Mouse (Mus musculus): ENCODE measurements around the gene Tas1r2. TPM values are rescaled to one million over a fixed set of nuclear protein-coding genes. Genes with fewer than 3 reads are reported as not detected.

Gene Tas1r2
- not detected in 2 replicates for total RNA-seq (2014; rRNA removed)
- polyA plus RNA-seq (2015; fragmentation: Nextera tagmentation; extraction: Ambion mirVana) = not detected in 2 replicates

DNA sequence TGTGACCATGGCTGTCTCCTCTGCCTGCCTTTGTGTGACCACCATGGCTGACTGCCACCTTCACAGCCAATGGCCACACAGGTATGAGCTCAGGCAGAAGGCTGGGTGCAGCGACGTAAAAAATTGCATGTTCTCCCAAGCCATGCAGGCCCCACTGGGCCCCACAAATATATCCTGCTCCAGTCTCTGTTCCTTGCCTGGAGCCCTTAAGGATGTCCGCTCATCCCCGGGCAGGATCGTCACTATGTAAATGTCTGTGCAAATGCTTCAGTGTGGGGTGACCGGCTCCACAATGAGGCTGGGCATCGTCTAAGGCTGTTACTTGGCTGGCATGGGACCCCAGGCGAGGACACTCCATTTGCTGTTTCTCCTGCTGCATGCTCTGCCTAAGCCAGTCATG, at the start of gene Tas1r2:
TSS of gene Tas1r2 (plus strand) at position 301 of the 400 bp plus-strand sequence.
- no peak within 1 kb of the TSS for H3K27ac ChIP-seq (ENCODE audit: low read depth, low read length)
- H3K4me3 ChIP-seq (ENCODE audit: low read depth, low read length) = no peak within 1 kb of the TSS
- H3K4me2 ChIP-seq (ENCODE audit: low read depth, low read length, poor library complexity, severe bottlenecking) = no peak within 1 kb of the TSS
- no peak for TF ChIP-seq CTCF (IDR thresholded peaks at IDR 0.05)
- H3K27me3 ChIP-seq (ENCODE audit: insufficient read depth, low read length) = no peaks in the 10 kb centered on the region
- WGBS = 84% methylated on average over 8 of the region's 8 CpGs
- no peak within 1 kb of the TSS for H3K9ac ChIP-seq (replicated peaks; ENCODE audit: low read length, poor library complexity, severe bottlenecking)
- ATAC-seq (ENCODE audit: low FRiP score) (no peak), DNase-seq (ENCODE audit: low spot score) (no peak)
- H3K9me3 ChIP-seq (ENCODE audit: low read length) = no peaks in the 10 kb centered on the region
- H3K36me3 ChIP-seq (ENCODE audit: insufficient read depth, low read length) = peaks cover 16% of the 10 kb centered on the region
- H3K4me1 ChIP-seq (ENCODE audit: insufficient read depth, low read length) = no peaks in the 10 kb centered on the region

- ATAC-seq (ENCODE audit: low FRiP score) = no peak
- H3K27ac ChIP-seq (ENCODE audit: low read depth, low read length) = no peak overlapping the region
- TF ChIP-seq CTCF (IDR thresholded peaks at IDR 0.05) = no peak
- peaks cover 29% of the 10 kb centered on the region for H3K36me3 ChIP-seq (ENCODE audit: insufficient read depth, low read length)
- 88% methylated on average over 11 of the region's 11 CpGs for WGBS
- no peaks in the 10 kb centered on the region for H3K9me3 ChIP-seq (ENCODE audit: low read length)
- no peak for DNase-seq (ENCODE audit: low spot score)
- no peak overlapping the region for H3K9ac ChIP-seq (replicated peaks; ENCODE audit: low read length, poor library complexity, severe bottlenecking)
- H3K4me1 ChIP-seq (ENCODE audit: insufficient read depth, low read length) = no peaks in the 10 kb centered on the region
- no peak overlapping the region for H3K4me2 ChIP-seq (ENCODE audit: low read depth, low read length, poor library complexity, severe bottlenecking)
- no peak overlapping the region for H3K4me3 ChIP-seq (ENCODE audit: low read depth, low read length)
- H3K27me3 ChIP-seq (ENCODE audit: insufficient read depth, low read length) = no peaks in the 10 kb centered on the region
Observed at GRCm38 (mm10) chr4:139605216-139605615, 48.1 kb upstream of the Tas1r2 start.

- Histone ChIP-seq H3K27ac (ENCODE audit: low read depth, low read length) (no peak overlapping the region), H3K4me2 (ENCODE audit: low read depth, low read length, poor library complexity, severe bottlenecking) (no peak overlapping the region), H3K27me3 (ENCODE audit: insufficient read depth, low read length) (no peaks in the 10 kb centered on the region), H3K4me1 (ENCODE audit: insufficient read depth, low read length) (no peaks in the 10 kb centered on the region), H3K36me3 (ENCODE audit: insufficient read depth, low read length) (peaks cover 30% of the 10 kb centered on the region), H3K9me3 (ENCODE audit: low read length) (no peaks in the 10 kb centered on the region), H3K9ac (replicated peaks; ENCODE audit: low read length, poor library complexity, severe bottlenecking) (no peak overlapping the region), H3K4me3 (ENCODE audit: low read depth, low read length) (no peak overlapping the region)
- no peak for DNase-seq (ENCODE audit: low spot score)
- ATAC-seq (ENCODE audit: low FRiP score) = no peak
- WGBS = 94% methylated on average over 5 of the region's 5 CpGs
- no peak for TF ChIP-seq CTCF (IDR thresholded peaks at IDR 0.05)
Observed at GRCm38 (mm10) chr4:139606732-139607131, 46.6 kb upstream of the Tas1r2 start.

GRCm38 (mm10) chr4:139608975-139609374, 44.4 kb upstream of the Tas1r2 start:
- no peak overlapping the region for H3K4me2 ChIP-seq (ENCODE audit: low read depth, low read length, poor library complexity, severe bottlenecking)
- ATAC-seq (ENCODE audit: low FRiP score) (no peak), DNase-seq (ENCODE audit: low spot score) (no peak)
- H3K27ac ChIP-seq (ENCODE audit: low read depth, low read length) = no peak overlapping the region
- peaks cover 38% of the 10 kb centered on the region for H3K36me3 ChIP-seq (ENCODE audit: insufficient read depth, low read length)
- H3K9me3 ChIP-seq (ENCODE audit: low read length) = no peaks in the 10 kb centered on the region
- H3K4me3 ChIP-seq (ENCODE audit: low read depth, low read length) = no peak overlapping the region
- no peak overlapping the region for H3K9ac ChIP-seq (replicated peaks; ENCODE audit: low read length, poor library complexity, severe bottlenecking)
- WGBS = 68% methylated on average over 4 of the region's 4 CpGs
- H3K27me3 ChIP-seq (ENCODE audit: insufficient read depth, low read length) = no peaks in the 10 kb centered on the region
- no peaks in the 10 kb centered on the region for H3K4me1 ChIP-seq (ENCODE audit: insufficient read depth, low read length)
- TF ChIP-seq CTCF (IDR thresholded peaks at IDR 0.05) = no peak

DNA sequence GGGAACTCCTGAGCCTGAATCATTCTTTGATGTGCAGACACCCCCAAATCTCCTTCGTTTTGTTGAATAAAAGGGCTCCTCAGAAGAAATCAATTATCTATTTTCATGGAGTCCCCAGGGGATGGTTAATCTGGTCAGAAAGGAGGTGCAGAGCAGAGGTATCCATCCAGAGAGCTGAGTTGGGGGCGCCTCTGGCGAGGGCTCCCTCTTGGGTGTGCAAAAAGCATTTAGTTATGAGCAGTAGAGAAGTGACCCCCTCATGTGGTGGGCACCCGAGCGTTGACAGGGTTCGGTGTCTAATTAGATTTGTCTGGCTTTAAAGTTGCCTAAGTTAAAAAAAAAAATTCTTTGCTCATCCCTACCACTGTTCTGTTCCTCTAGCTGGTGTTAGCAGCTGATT, 42.4 kb upstream of the Tas1r2 start:
- no peak overlapping the region for H3K9ac ChIP-seq (replicated peaks; ENCODE audit: low read length, poor library complexity, severe bottlenecking)
- no peaks in the 10 kb centered on the region for H3K4me1 ChIP-seq (ENCODE audit: insufficient read depth, low read length)
- WGBS = 20% methylated on average over 6 of the region's 6 CpGs
- H3K36me3 ChIP-seq (ENCODE audit: insufficient read depth, low read length) = peaks cover 38% of the 10 kb centered on the region
- no peaks in the 10 kb centered on the region for H3K27me3 ChIP-seq (ENCODE audit: insufficient read depth, low read length)
- TF ChIP-seq CTCF (IDR thresholded peaks at IDR 0.05) = no peak
- ATAC-seq (ENCODE audit: low FRiP score) = no peak
- no peaks in the 10 kb centered on the region for H3K9me3 ChIP-seq (ENCODE audit: low read length)
- no peak overlapping the region for H3K27ac ChIP-seq (ENCODE audit: low read depth, low read length)
- H3K4me2 ChIP-seq (ENCODE audit: low read depth, low read length, poor library complexity, severe bottlenecking) = no peak overlapping the region
- no peak for DNase-seq (ENCODE audit: low spot score)
- no peak overlapping the region for H3K4me3 ChIP-seq (ENCODE audit: low read depth, low read length)

DNA sequence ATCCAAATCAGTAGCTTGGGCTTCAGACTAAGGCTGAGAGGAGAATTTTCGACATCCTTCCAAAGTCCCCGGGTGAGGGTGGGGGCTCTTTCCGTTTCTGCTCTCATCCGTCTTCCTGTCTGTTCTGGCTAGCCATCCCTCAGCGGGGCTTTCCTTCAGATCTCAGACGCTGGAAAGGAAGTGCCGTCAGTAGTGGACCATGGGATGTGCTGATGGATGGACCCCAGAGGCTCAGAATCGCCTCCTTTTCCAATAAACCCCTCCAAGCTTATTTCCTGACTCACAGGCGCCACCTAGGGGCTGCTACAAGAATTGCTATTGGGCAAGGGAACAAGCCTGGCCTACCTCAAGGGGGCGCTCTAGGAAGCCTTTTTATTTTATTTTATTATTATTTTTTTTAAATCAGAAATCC, 41.8 kb upstream of the Tas1r2 start:
- Histone ChIP-seq H3K4me2 (ENCODE audit: low read depth, low read length, poor library complexity, severe bottlenecking) (no peak overlapping the region), H3K27me3 (ENCODE audit: insufficient read depth, low read length) (no peaks in the 10 kb centered on the region), H3K4me3 (ENCODE audit: low read depth, low read length) (no peak overlapping the region), H3K27ac (ENCODE audit: low read depth, low read length) (no peak overlapping the region), H3K9ac (replicated peaks; ENCODE audit: low read length, poor library complexity, severe bottlenecking) (no peak overlapping the region), H3K4me1 (ENCODE audit: insufficient read depth, low read length) (no peaks in the 10 kb centered on the region), H3K9me3 (ENCODE audit: low read length) (no peaks in the 10 kb centered on the region), H3K36me3 (ENCODE audit: insufficient read depth, low read length) (peaks cover 39% of the 10 kb centered on the region)
- peak; percentile 92 for DNase-seq (ENCODE audit: low spot score)
- 6% methylated on average over 10 of the region's 10 CpGs for WGBS
- peak; percentile 76 for ATAC-seq (ENCODE audit: low FRiP score)
- peak; percentile 98 for TF ChIP-seq CTCF (IDR thresholded peaks at IDR 0.05)
